Mouse (Mus musculus): ENCODE measurements at regions not wholly inside any gene's neighbourhood (a gene's known extent, or its start where the extent isn't known, plus 50 kb on each side); places are given as distances from the start of the nearest gene placed in this dataset.

DNA sequence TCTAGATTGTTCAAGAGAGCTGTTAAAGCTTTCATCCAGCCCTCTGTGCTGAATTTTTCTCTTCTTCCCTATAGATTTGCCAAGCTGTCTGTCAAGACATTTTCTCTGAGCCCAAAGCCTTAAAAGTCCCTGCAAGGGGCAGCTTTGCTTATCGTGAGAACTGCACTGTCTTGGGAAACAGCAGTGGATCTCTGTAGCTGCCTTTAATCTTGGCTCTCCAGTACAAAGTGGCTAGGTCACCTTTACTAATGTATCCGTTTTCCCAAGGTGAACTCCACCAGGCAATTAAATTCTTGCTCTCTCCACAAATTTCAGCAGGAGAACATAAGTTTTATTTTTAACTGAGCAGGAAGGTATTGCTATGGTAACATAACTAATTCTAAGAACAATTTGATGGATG, 431.2 kb downstream of the 9430069I07Rik start:
- TF ChIP-seq CTCF (conservative IDR thresholded peaks at IDR 0.05 in 1 of 2, IDR thresholded peaks at IDR 0.05 in 1 of 2; ENCODE audit: low read depth in 2 of 2, low read length in 2 of 2) (no peak), NELFE (IDR thresholded peaks at IDR 0.05; ENCODE audit: low read depth, low read length) (no peak), E2F4 (IDR thresholded peaks at IDR 0.05; ENCODE audit: insufficient replicate concordance, low read depth, low read length) (no peak), NRF1 (IDR thresholded peaks at IDR 0.05; ENCODE audit: low read depth, low read length) (no peak), HCFC1 (IDR thresholded peaks at IDR 0.05; ENCODE audit: low read depth, low read length) (no peak), BHLHE40 (IDR thresholded peaks at IDR 0.05; ENCODE audit: low read depth, low read length) (no peak), POLR2A (IDR thresholded peaks at IDR 0.05; ENCODE audit: low read depth, low read length) (no peak), MAX (IDR thresholded peaks at IDR 0.05; ENCODE audit: low read length) (no peak), EP300 (IDR thresholded peaks at IDR 0.05; ENCODE audit: low read length) (no peak), USF1 (IDR thresholded peaks at IDR 0.05; ENCODE audit: low read depth, low read length) (no peak), UBTF (IDR thresholded peaks at IDR 0.05; ENCODE audit: low read depth, low read length) (no peak), TBP (conservative IDR thresholded peaks at IDR 0.05; ENCODE audit: low read depth, low read length) (no peak), JUND (conservative IDR thresholded peaks at IDR 0.05; ENCODE audit: low read depth, low read length) (no peak)

Data from CH12.LX (cell line).